Mouse (Mus musculus) large intestine, adult 2 months (tissue): Measurements from ENCODE around the gene Tmem222. TPM values are rescaled to one million over a fixed set of nuclear protein-coding genes. Genes with fewer than 3 reads are reported as not detected.

Experiments used
- DNase-seq: peaks from one replicate; pipeline ENCODE4 v3.0.0-alpha.2; 2012; ENCODE audit warnings: low read depth, low spot score
- WGBS: fragments of 180-500 bp; shearing (Covaris S2); methylation state at CpG from one replicate; pipeline ENCODE4 v1.1.7; 2018; 5-methylcytosine and 5-hydroxymethylcytosine counted together
- polyA plus RNA-seq: library from polyadenylated mRNA; depleted of rRNA; stranded (reverse); fragments of >200 nt; gene quantifications from 2 replicates; pipeline ENCODE4 v1.2.3, GENCODE M21; 2012

Gene Tmem222
- polyA plus RNA-seq, 1 experiment: 95.3 TPM

GRCm38 (mm10) chr4:133257230-133257629 is 20.4 kb downstream of the Tmem222 start:
- WGBS: 20% methylated on average over 12 of the region's 12 CpGs

GRCm38 (mm10) chr4:133256820-133257219 is 20.8 kb downstream of the Tmem222 start:
- DNase-seq: no peak
- 21% methylated on average over 24 of the region's 24 CpGs for WGBS

More at GRCm38 (mm10) chr4:133257230-133257629, 20.4 kb downstream of the Tmem222 start:
- DNase-seq: no peak

GRCm38 (mm10) chr4:133255392-133255791 is 22.2 kb downstream of the Tmem222 start:
- no peak for DNase-seq
- 81% methylated on average over 6 of the region's 6 CpGs for WGBS

GRCm38 (mm10) chr4:133253412-133253811 is 24.2 kb downstream of the Tmem222 start:
- DNase-seq: peak; percentile 63
- WGBS: 31% methylated on average over 12 of the region's 12 CpGs

- WGBS: 85% methylated on average over 4 of the region's 4 CpGs
- DNase-seq: no peak
Measured at GRCm38 (mm10) chr4:133252089-133252488, 25.5 kb downstream of the Tmem222 start.

GRCm38 (mm10) chr4:133251214-133251613 is 26.4 kb downstream of the Tmem222 start:
- WGBS: 12% methylated on average over 31 of the region's 31 CpGs

GRCm38 (mm10) chr4:133250609-133251008 is 27.0 kb downstream of the Tmem222 start:
- WGBS: 4% methylated on average over 22 of the region's 22 CpGs
- DNase-seq: peak; percentile 35

More at GRCm38 (mm10) chr4:133251214-133251613, 26.4 kb downstream of the Tmem222 start:
- no peak for DNase-seq

- DNase-seq: no peak
- 82% methylated on average over 13 of the region's 13 CpGs for WGBS
Measured at GRCm38 (mm10) chr4:133247806-133248449, 29.7 kb downstream of the Tmem222 start.

- no peak for DNase-seq
- WGBS: 73% methylated on average over 15 of the region's 15 CpGs
Measured at GRCm38 (mm10) chr4:133247072-133247471, 30.5 kb downstream of the Tmem222 start.

GRCm38 (mm10) chr4:133244289-133244688 is 33.3 kb downstream of the Tmem222 start:
- 50% methylated on average over 1 of the region's 1 CpGs for WGBS

GRCm38 (mm10) chr4:133243538-133243937 is 34.1 kb downstream of the Tmem222 start:
- WGBS: 77% methylated on average over 12 of the region's 13 CpGs
- DNase-seq: no peak

More at GRCm38 (mm10) chr4:133244289-133244688, 33.3 kb downstream of the Tmem222 start:
- DNase-seq: no peak

- WGBS: 83% methylated on average over 9 of the region's 9 CpGs
- no peak for DNase-seq
Measured at GRCm38 (mm10) chr4:133242710-133243109, 34.9 kb downstream of the Tmem222 start.

GRCm38 (mm10) chr4:133241910-133242309 is 35.7 kb downstream of the Tmem222 start:
- DNase-seq: no peak
- 10% methylated on average over 11 of the region's 11 CpGs for WGBS

GRCm38 (mm10) chr4:133240934-133241908 is 36.4 kb downstream of the Tmem222 start:
- DNase-seq: no peak
- under 1% methylated on average over 78 of the region's 78 CpGs for WGBS

GRCm38 (mm10) chr4:133240490-133240921 is 37.1 kb downstream of the Tmem222 start, which contains the start of gene Map3k6:
Gene Map3k6, plus strand, starts transcription at chr4:133240818.
- 5% methylated on average over 16 of the region's 16 CpGs for WGBS
- peak; percentile 72 for DNase-seq

GRCm38 (mm10) chr4:133237911-133238310 is 39.7 kb downstream of the Tmem222 start:
- 65% methylated on average over 4 of the region's 4 CpGs for WGBS
- DNase-seq: no peak

GRCm38 (mm10) chr4:133235415-133235814 is 42.2 kb downstream of the Tmem222 start:
- DNase-seq: no peak
- WGBS: 72% methylated on average over 5 of the region's 5 CpGs

- DNase-seq: no peak
- 55% methylated on average over 5 of the region's 5 CpGs for WGBS
Measured at GRCm38 (mm10) chr4:133234771-133235170, 42.8 kb downstream of the Tmem222 start.

- no peak for DNase-seq
Measured at GRCm38 (mm10) chr4:133233285-133233976, 44.2 kb downstream of the Tmem222 start.

GRCm38 (mm10) chr4:133229582-133229981 is 48.0 kb downstream of the Tmem222 start:
- 78% methylated on average over 8 of the region's 8 CpGs for WGBS
- DNase-seq: no peak

More at GRCm38 (mm10) chr4:133233285-133233976, 44.2 kb downstream of the Tmem222 start:
- WGBS: 32% methylated on average over 10 of the region's 10 CpGs
